In the genomic region with DNA sequence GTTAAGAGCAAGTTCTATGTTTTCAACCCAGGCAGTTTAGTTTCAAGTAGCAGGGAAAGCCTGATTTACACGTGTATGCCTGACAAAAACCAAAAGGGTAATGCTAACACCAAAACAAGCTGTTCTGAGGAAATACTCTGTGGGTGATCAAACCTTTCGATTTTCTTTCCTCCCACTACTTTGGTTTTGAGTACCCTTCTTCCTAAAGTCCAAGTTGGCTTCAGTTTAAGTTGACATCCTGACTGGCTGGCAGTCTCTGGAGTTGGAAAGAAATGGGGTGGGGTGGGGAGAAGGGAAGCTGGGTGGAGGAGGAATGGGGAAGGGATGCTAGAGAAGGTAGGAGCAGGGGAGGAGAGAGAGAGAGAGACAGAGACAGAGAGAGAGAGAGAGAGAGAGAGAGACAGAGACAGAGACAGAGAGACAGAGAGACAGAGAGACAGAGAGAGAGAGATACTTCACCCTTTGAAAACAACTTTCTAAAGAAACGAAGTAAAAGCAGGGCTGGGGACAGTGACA, we compare ENCODE assay signal across 8 mouse cellular contexts. TPM values are rescaled to one million over a fixed set of nuclear protein-coding genes. Genes with fewer than 3 reads are reported as not detected.
DNase-seq lines count a peak whose midpoint lies in the region; ATAC-seq and TF ChIP-seq lines count a peak whose summit lies in the region.

No protein-coding gene starts in this region.

- H3K4me1 ChIP-seq in kidney, embryonic 16.5 days (ENCODE audit: insufficient read depth, low read length), result peaks cover 2% of the 10 kb centered on the region; the same call in 1 of the 2 replicates
- no peaks in the 10 kb centered on the region for H3K4me1 ChIP-seq in embryonic facial prominence, embryonic 11.5 days (ENCODE audit: control insufficient read depth, insufficient read depth, low read length)
- H3K4me1 ChIP-seq in intestine, postnatal 0 days (replicated peaks; ENCODE audit: control insufficient read depth, insufficient read depth, low read length), result 0 out of 2 replicates have a peak, but pooled peaks cover 6% of the 10 kb centered on the region
- H3K4me1 ChIP-seq in neural tube, embryonic 14.5 days (ENCODE audit: control insufficient read depth, insufficient read depth, low read length), result no peaks in the 10 kb centered on the region
- H3K4me1 ChIP-seq in cerebellum, adult 2 months (ENCODE audit: control insufficient read depth, insufficient read depth, low read length), result no peaks in the 10 kb centered on the region

- no peaks in the 10 kb centered on the region for H3K9me3 ChIP-seq in kidney, embryonic 16.5 days (ENCODE audit: low read length)
- no peaks in the 10 kb centered on the region for H3K9me3 ChIP-seq in embryonic facial prominence, embryonic 11.5 days (replicated peaks; ENCODE audit: control insufficient read depth, low read length)
- no peaks in the 10 kb centered on the region for H3K9me3 ChIP-seq in intestine, postnatal 0 days (ENCODE audit: control insufficient read depth)
- no peaks in the 10 kb centered on the region for H3K9me3 ChIP-seq in neural tube, embryonic 14.5 days (ENCODE audit: control insufficient read depth, low read length)

- H3K36me3 ChIP-seq in kidney, embryonic 16.5 days (ENCODE audit: insufficient read depth, low read length), result no peaks in the 10 kb centered on the region
- H3K36me3 ChIP-seq in embryonic facial prominence, embryonic 11.5 days (replicated peaks; ENCODE audit: control insufficient read depth, insufficient read depth, low read depth, low read length), result no peaks in the 10 kb centered on the region
- H3K36me3 ChIP-seq in intestine, postnatal 0 days (ENCODE audit: control insufficient read depth, insufficient read depth), result no peaks in the 10 kb centered on the region
- no peaks in the 10 kb centered on the region for H3K36me3 ChIP-seq in neural tube, embryonic 14.5 days (ENCODE audit: control insufficient read depth, insufficient read depth, low read length)

- WGBS in kidney, embryonic 16.5 days, result 23% methylated on average over 3 of the region's 3 CpGs
- 18% methylated on average over 3 of the region's 3 CpGs for WGBS in embryonic facial prominence, embryonic 11.5 days
- WGBS in intestine, postnatal 0 days, result 20% methylated on average over 3 of the region's 3 CpGs
- 20% methylated on average over 3 of the region's 3 CpGs for WGBS in neural tube, embryonic 14.5 days
- 19% methylated on average over 3 of the region's 3 CpGs for WGBS in cerebellum, adult 2 months

- no peak overlapping the region; the same call in 1 of the 2 replicates for H3K27ac ChIP-seq in kidney, embryonic 16.5 days (ENCODE audit: low read length)
- no peak overlapping the region for H3K27ac ChIP-seq in embryonic facial prominence, embryonic 11.5 days (replicated peaks; ENCODE audit: low read depth, low read length)
- peak overlapping the region; percentile 69 for H3K27ac ChIP-seq in intestine, postnatal 0 days (ENCODE audit: low read depth, low read length)
- 0 out of 2 replicates have a peak overlapping the region, but pooled peaks have one; percentile 10 for H3K27ac ChIP-seq in neural tube, embryonic 14.5 days (ENCODE audit: low read depth, low read length)
- H3K27ac ChIP-seq in cerebellum, adult 2 months (ENCODE audit: insufficient read depth, low read length), result no peak overlapping the region

- H3K4me2 ChIP-seq in kidney, embryonic 16.5 days (replicated peaks; ENCODE audit: low read depth, low read length), result peak overlapping the region; percentile 90
- peak overlapping the region; percentile 79 for H3K4me2 ChIP-seq in embryonic facial prominence, embryonic 11.5 days (ENCODE audit: low read depth, low read length)
- H3K4me2 ChIP-seq in intestine, postnatal 0 days (replicated peaks; ENCODE audit: low read depth), result peak overlapping the region; percentile 95
- peak overlapping the region; percentile 94 for H3K4me2 ChIP-seq in neural tube, embryonic 14.5 days (ENCODE audit: low read depth, low read length)

- no peak for DNase-seq in kidney, adult 8-10 months
- no peak for DNase-seq in embryonic facial prominence, embryonic 11.5 days (ENCODE audit: low spot score)
- DNase-seq in thymus, postnatal 0 days (ENCODE audit: low spot score), result no peak
- no peak for DNase-seq in cerebellum, adult 2 months
- DNase-seq in cerebellum, postnatal 14 days, result no peak

- peak; percentile 61 for ATAC-seq in kidney, embryonic 16.5 days (ENCODE audit: low FRiP score, low TSS enrichment)
- ATAC-seq in embryonic facial prominence, embryonic 11.5 days (replicated peaks; ENCODE audit: insufficient number of reproducible peaks, low FRiP score, low TSS enrichment, low read depth), result no peak
- no peak for ATAC-seq in intestine, postnatal 0 days
- ATAC-seq in neural tube, embryonic 14.5 days (ENCODE audit: low read depth), result no peak

- TF ChIP-seq CTCF in intestine, postnatal 0 days (IDR thresholded peaks at IDR 0.05; ENCODE audit: low read depth), result no peak
- no peak for TF ChIP-seq CTCF in cerebellum, adult 2 months (IDR thresholded peaks at IDR 0.05; ENCODE audit: borderline replicate concordance, insufficient read depth, low read depth, low read length)

- H3K9ac ChIP-seq in kidney, embryonic 16.5 days (replicated peaks; ENCODE audit: low read length), result peak overlapping the region; percentile 83
- peak overlapping the region; percentile 87 for H3K9ac ChIP-seq in embryonic facial prominence, embryonic 11.5 days (replicated peaks; ENCODE audit: low read length)
- peak overlapping the region; percentile 71 for H3K9ac ChIP-seq in intestine, postnatal 0 days (ENCODE audit: low read depth, low read length)
- H3K9ac ChIP-seq in neural tube, embryonic 14.5 days (replicated peaks; ENCODE audit: low read depth, low read length), result peak overlapping the region; percentile 71

- peak overlapping the region; percentile 69 for H3K4me3 ChIP-seq in kidney, embryonic 16.5 days (ENCODE audit: low read length)
- H3K4me3 ChIP-seq in embryonic facial prominence, embryonic 11.5 days (ENCODE audit: low read depth, low read length), result peak overlapping the region; percentile 51
- H3K4me3 ChIP-seq in intestine, postnatal 0 days (ENCODE audit: low read depth, low read length), result peak overlapping the region; percentile 62
- peak overlapping the region; percentile 55 for H3K4me3 ChIP-seq in neural tube, embryonic 14.5 days (ENCODE audit: low read depth, low read length)
- H3K4me3 ChIP-seq in cerebellum, adult 2 months (replicated peaks; ENCODE audit: insufficient read depth, low read depth, low read length), result no peak overlapping the region

- H3K27me3 ChIP-seq in kidney, embryonic 16.5 days (ENCODE audit: insufficient read depth, low read length), result no peaks in the 10 kb centered on the region
- H3K27me3 ChIP-seq in embryonic facial prominence, embryonic 11.5 days (ENCODE audit: control insufficient read depth, insufficient read depth, low read length), result no peaks in the 10 kb centered on the region
- H3K27me3 ChIP-seq in intestine, postnatal 0 days (replicated peaks; ENCODE audit: control insufficient read depth, insufficient read depth, low read length), result no peaks in the 10 kb centered on the region
- H3K27me3 ChIP-seq in neural tube, embryonic 14.5 days (ENCODE audit: control insufficient read depth, insufficient read depth, low read length), result no peaks in the 10 kb centered on the region
- no peaks in the 10 kb centered on the region for H3K27me3 ChIP-seq in cerebellum, adult 2 months (ENCODE audit: control insufficient read depth, insufficient read depth, low read length)

- no peak for TF ChIP-seq POLR2A in cerebellum, adult 2 months (IDR thresholded peaks at IDR 0.05; ENCODE audit: borderline replicate concordance, insufficient read depth, low read length)

RNA-seq across cellular contexts. Expression of a gene that starts 0.4 kb away (rescaled TPM):
- polyA plus RNA-seq in kidney, embryonic 16.5 days (2015; fragmentation: Nextera tagmentation; extraction: Ambion mirVana), result 34.7 and 37.9 TPM in 2 replicates
- 24.1 and 26.1 TPM in 2 replicates for polyA plus RNA-seq in embryonic facial prominence, embryonic 11.5 days (2014; fragmentation: Nextera tagmentation; extraction: Ambion mirVana)
- 30.2 and 31.6 TPM in 2 replicates for polyA plus RNA-seq in intestine, postnatal 0 days (2015; fragmentation: Nextera tagmentation; extraction: Ambion mirVana)
- 12.2 and 16.4 TPM in 2 replicates for polyA plus RNA-seq in neural tube, embryonic 14.5 days (2014; fragmentation: Nextera tagmentation; extraction: Ambion mirVana)
- 17.0 and 19.8 TPM in 2 replicates for polyA plus RNA-seq in thymus, postnatal 0 days (2015; fragmentation: Nextera tagmentation; extraction: Ambion mirVana)
- polyA plus RNA-seq in cerebellum, adult 2 months (2012; rRNA removed), result 5.7 and 6.5 TPM in 2 replicates

RNA-seq across cellular contexts. Expression of a gene that starts 6.8 kb away (rescaled TPM):
- polyA plus RNA-seq in kidney, embryonic 16.5 days (2015; fragmentation: Nextera tagmentation; extraction: Ambion mirVana), result 19.2 and 20.8 TPM in 2 replicates
- polyA plus RNA-seq in embryonic facial prominence, embryonic 11.5 days (2014; fragmentation: Nextera tagmentation; extraction: Ambion mirVana), result 19.9 and 22.6 TPM in 2 replicates
- polyA plus RNA-seq in intestine, postnatal 0 days (2015; fragmentation: Nextera tagmentation; extraction: Ambion mirVana), result 9.8 and 10.0 TPM in 2 replicates
- 18.3 and 18.9 TPM in 2 replicates for polyA plus RNA-seq in neural tube, embryonic 14.5 days (2014; fragmentation: Nextera tagmentation; extraction: Ambion mirVana)
- 14.4 and 16.5 TPM in 2 replicates for polyA plus RNA-seq in thymus, postnatal 0 days (2015; fragmentation: Nextera tagmentation; extraction: Ambion mirVana)
- 7.0 and 10.7 TPM in 2 replicates for polyA plus RNA-seq in cerebellum, adult 2 months (2012; rRNA removed)

RNA-seq across cellular contexts. Expression of a gene that starts 39.2 kb away (rescaled TPM):
- 0.37 and 0.48 TPM in 2 replicates for polyA plus RNA-seq in kidney, embryonic 16.5 days (2015; fragmentation: Nextera tagmentation; extraction: Ambion mirVana)
- polyA plus RNA-seq in embryonic facial prominence, embryonic 11.5 days (2014; fragmentation: Nextera tagmentation; extraction: Ambion mirVana), result 0.31 and 0.40 TPM in 2 replicates
- 0.18 and 0.35 TPM in 2 replicates for polyA plus RNA-seq in intestine, postnatal 0 days (2015; fragmentation: Nextera tagmentation; extraction: Ambion mirVana)
- 0.51 and 0.54 TPM in 2 replicates for polyA plus RNA-seq in neural tube, embryonic 14.5 days (2014; fragmentation: Nextera tagmentation; extraction: Ambion mirVana)
- polyA plus RNA-seq in thymus, postnatal 0 days (2015; fragmentation: Nextera tagmentation; extraction: Ambion mirVana), result 0.14 and 0.33 TPM in 2 replicates
- not detected in 2 replicates for polyA plus RNA-seq in cerebellum, adult 2 months (2012; rRNA removed)

Comparison
In these comparisons a context has a peak if more than half of its experiments do, and no peak if none do; other contexts are left out.
1. H3K27ac ChIP-seq: peak in intestine, postnatal 0 days (single experiment) and neural tube, embryonic 14.5 days (single experiment); none in kidney, embryonic 16.5 days (single experiment), embryonic facial prominence, embryonic 11.5 days (single experiment) and cerebellum, adult 2 months (single experiment).
2. Peak in every context shown above with its lines, with median percentiles within 50 percentile points of each other: H3K4me2 ChIP-seq and H3K9ac ChIP-seq.